In genomic region chr5:123439312-123439711, GRCm38 (mm10) we compare ENCODE assay signal across 34 mouse cellular contexts. TPM values are rescaled to one million over a fixed set of nuclear protein-coding genes. Genes with fewer than 3 reads are reported as not detected.
"Had no signal": no experiment of that assay in that cellular context is flagged by ENCODE, and none has a peak within 500 bp of the region (broad histone marks: within the 10 kb centered on the region; RNA-seq: fewer than 3 reads in every experiment).

No protein-coding gene starts in this region.

- H3K4me2 ChIP-seq: heart, embryonic 12.5 days; hindbrain, embryonic 13.5 days; hindbrain, embryonic 15.5 days; limb, embryonic 12.5 days; liver, embryonic 11.5 days; liver, embryonic 13.5 days; liver, embryonic 15.5 days had no signal

- H3K4me3 ChIP-seq: heart, embryonic 10.5 days; heart, embryonic 12.5 days; hindbrain, embryonic 13.5 days; hindbrain, embryonic 15.5 days; layer of hippocampus, adult 2 months; left cerebral cortex, adult 2 months; limb, embryonic 10.5 days; limb, embryonic 12.5 days; liver, embryonic 13.5 days; liver, embryonic 15.5 days had no signal

- H3K27ac ChIP-seq: heart, embryonic 10.5 days; hindbrain, embryonic 13.5 days; hindbrain, embryonic 15.5 days; hindbrain, postnatal 0 days; layer of hippocampus, adult 2 months; left cerebral cortex, adult 2 months; limb, embryonic 10.5 days; limb, embryonic 12.5 days; liver, embryonic 13.5 days; liver, embryonic 15.5 days had no signal

- ATAC-seq: hindbrain, postnatal 0 days; intestine, embryonic 16.5 days had no signal

- DNase-seq: heart, adult 18-20 months; heart, postnatal 36 days; kidney, adult 11 months; liver; liver, embryonic 13.5 days had no signal

- H3K9ac ChIP-seq: heart, embryonic 12.5 days; hindbrain, embryonic 13.5 days; hindbrain, embryonic 15.5 days; limb, embryonic 12.5 days; liver, embryonic 13.5 days; liver, embryonic 15.5 days had no signal

- H3K9me3 ChIP-seq: heart, embryonic 10.5 days; heart, embryonic 12.5 days; hindbrain, embryonic 13.5 days; hindbrain, embryonic 15.5 days; limb, embryonic 10.5 days; limb, embryonic 12.5 days; liver, embryonic 13.5 days; liver, embryonic 15.5 days had no signal

- H3K27me3 ChIP-seq: heart, embryonic 12.5 days; hindbrain, embryonic 13.5 days; hindbrain, embryonic 15.5 days; limb, embryonic 12.5 days; liver, embryonic 13.5 days; liver, embryonic 15.5 days had no signal

RNA-seq across cellular contexts. Expression of gene Lrrc43, which starts 49.8 kb away (rescaled TPM):
- total RNA-seq: heart, adult 18-20 months; heart, adult 8-10 months; heart, postnatal 36 days; hematopoietic stem cell, adult 5-6 weeks had no signal
- polyA plus RNA-seq: heart, embryonic 10.5 days; heart, embryonic 12.5 days; heart, embryonic 14.5 days; intestine, embryonic 14.5 days; intestine, embryonic 16.5 days; kidney, adult 2 months; kidney, embryonic 14.5 days; kidney, embryonic 16.5 days; limb, embryonic 10.5 days; limb, embryonic 12.5 days; limb, embryonic 14.5 days; liver, embryonic 11.5 days; liver, embryonic 13.5 days; liver, embryonic 15.5 days had no signal

RNA-seq across cellular contexts. Expression of gene Il31, which starts 50.0 kb away (rescaled TPM):
- total RNA-seq: heart, adult 18-20 months; heart, adult 8-10 months; heart, postnatal 14 days; heart, postnatal 36 days; hematopoietic stem cell, adult 5-6 weeks; hindbrain, postnatal 0 days; layer of hippocampus, adult 2 months; layer of hippocampus, postnatal 10 days; layer of hippocampus, postnatal 25 days; left cerebral cortex, adult 2 months; left cerebral cortex, postnatal 14 days; left cerebral cortex, postnatal 36 days had no signal
- polyA plus RNA-seq: frontal cortex, adult 2 months; gonadal fat pad, adult 2 months; heart, embryonic 10.5 days; heart, embryonic 12.5 days; heart, embryonic 14.5 days; heart, embryonic 16.5 days; hindbrain, embryonic 11.5 days; hindbrain, embryonic 13.5 days; hindbrain, embryonic 15.5 days; hindbrain, postnatal 0 days; intestine, embryonic 14.5 days; intestine, embryonic 16.5 days; kidney, adult 2 months; kidney, embryonic 14.5 days; kidney, embryonic 16.5 days; limb, embryonic 10.5 days; limb, embryonic 12.5 days; limb, embryonic 14.5 days; liver, embryonic 11.5 days; liver, embryonic 13.5 days had no signal
